Mouse (Mus musculus) c-Kit-positive CD71-negative TER-119-negative erythroid progenitor cells, embryonic 14.5 days (primary cell): ENCODE measurements around the gene Gprin1.

Experiments
- DNase-seq: peaks from one replicate; pipeline ENCODE4 v3.0.0-alpha.2; 2013; ENCODE audit warnings: low read depth

Gprin1 gene

GRCm38 (mm10) chr13:54726131-54726530 lies 23.5 kb downstream of the Gprin1 start:
- DNase-seq = no peak

- no peak for DNase-seq
Measured at GRCm38 (mm10) chr13:54723143-54723542, 26.5 kb downstream of the Gprin1 start.

- no peak for DNase-seq
Measured at GRCm38 (mm10) chr13:54716916-54717315, 32.8 kb downstream of the Gprin1 start.

GRCm38 (mm10) chr13:54714996-54715395 lies 34.7 kb downstream of the Gprin1 start:
- DNase-seq = no peak

GRCm38 (mm10) chr13:54714393-54714792 lies 35.3 kb downstream of the Gprin1 start:
- DNase-seq = no peak

GRCm38 (mm10) chr13:54710866-54711265 lies 38.8 kb downstream of the Gprin1 start:
- DNase-seq = no peak

GRCm38 (mm10) chr13:54704890-54705289 lies 44.8 kb downstream of the Gprin1 start:
- no peak for DNase-seq

GRCm38 (mm10) chr13:54702507-54702906 lies 47.2 kb downstream of the Gprin1 start:
- DNase-seq = no peak

- no peak for DNase-seq
Measured at GRCm38 (mm10) chr13:54701243-54701642, 48.4 kb downstream of the Gprin1 start, which contains the start of gene Cdhr2. Gene Cdhr2 (plus strand): TSS chr13:54701461.

- no peak for DNase-seq
Measured at GRCm38 (mm10) chr13:54695479-54696230, 54.0 kb downstream of the Gprin1 start.

GRCm38 (mm10) chr13:54694348-54695060 lies 55.2 kb downstream of the Gprin1 start:
- DNase-seq = no peak

- DNase-seq = peak; percentile 97
Measured at GRCm38 (mm10) chr13:54693558-54694347, 55.9 kb downstream of the Gprin1 start, which contains the start of gene Rnf44. Gene Rnf44 (minus strand): TSS chr13:54693907.

- DNase-seq = no peak
Measured at GRCm38 (mm10) chr13:54692711-54693557, 56.7 kb downstream of the Gprin1 start.

GRCm38 (mm10) chr13:54691737-54692136 lies 57.9 kb downstream of the Gprin1 start:
- DNase-seq = no peak

- no peak for DNase-seq
Measured at GRCm38 (mm10) chr13:54690151-54690740, 59.4 kb downstream of the Gprin1 start.

GRCm38 (mm10) chr13:54687575-54688424 lies 61.9 kb downstream of the Gprin1 start:
- peak; percentile 90 for DNase-seq

- peak; percentile 66 for DNase-seq
Measured at GRCm38 (mm10) chr13:54687096-54687495, 62.6 kb downstream of the Gprin1 start.
